Mouse (Mus musculus): ENCODE data around the gene Ripor2. TPM values are rescaled to one million over a fixed set of nuclear protein-coding genes. Genes with fewer than 3 reads are reported as not detected.

The Ripor2 gene
- polyA plus RNA-seq, 1 experiment from 2014 or later: 2.7 TPM

GRCm38 (mm10) chr13:24640836-24641385 lies 58.9 kb downstream of the Ripor2 start:
- ATAC-seq (ENCODE audit: insufficient read depth, low FRiP score, low read depth): no peak
- H3K36me3 ChIP-seq: no peaks in the 10 kb centered on the region
- 0 out of 2 replicates have a peak, but pooled peaks cover 12% of the 10 kb centered on the region for H3K4me1 ChIP-seq
- 85% methylated on average over 3 of the region's 3 CpGs for WGBS
- no peaks in the 10 kb centered on the region for H3K9me3 ChIP-seq
- H3K27ac ChIP-seq: no peak overlapping the region
- no peak overlapping the region for H3K9ac ChIP-seq
- peaks cover 9% of the 10 kb centered on the region; the same call in 1 of the 2 replicates for H3K27me3 ChIP-seq (replicated peaks)
- no peak overlapping the region for H3K4me2 ChIP-seq
- no peak overlapping the region for H3K4me3 ChIP-seq (replicated peaks)

- no peak for ATAC-seq (ENCODE audit: insufficient read depth, low FRiP score, low read depth)
- WGBS: 59% methylated on average over 7 of the region's 7 CpGs
Measured at GRCm38 (mm10) chr13:24641491-24642430, 59.8 kb downstream of the Ripor2 start.

GRCm38 (mm10) chr13:24645146-24645545 lies 63.2 kb downstream of the Ripor2 start:
- WGBS: 81% methylated on average over 3 of the region's 3 CpGs
- Histone ChIP-seq H3K4me3 (replicated peaks) (no peak overlapping the region), H3K27ac (no peak overlapping the region), H3K9me3 (no peaks in the 10 kb centered on the region), H3K4me1 (no peaks in the 10 kb centered on the region), H3K36me3 (no peaks in the 10 kb centered on the region), H3K27me3 (replicated peaks) (no peaks in the 10 kb centered on the region), H3K4me2 (no peak overlapping the region), H3K9ac (no peak overlapping the region)
- no peak for ATAC-seq (ENCODE audit: insufficient read depth, low FRiP score, low read depth)

More at GRCm38 (mm10) chr13:24641491-24642430, 59.8 kb downstream of the Ripor2 start:
- no peak overlapping the region for H3K27ac ChIP-seq
- H3K9me3 ChIP-seq: no peaks in the 10 kb centered on the region
- no peak overlapping the region for H3K4me2 ChIP-seq
- no peak overlapping the region for H3K9ac ChIP-seq
- no peaks in the 10 kb centered on the region for H3K36me3 ChIP-seq
- 0 out of 2 replicates have a peak, but pooled peaks cover 12% of the 10 kb centered on the region for H3K4me1 ChIP-seq
- H3K27me3 ChIP-seq (replicated peaks): peaks cover 9% of the 10 kb centered on the region; the same call in 1 of the 2 replicates
- no peak overlapping the region for H3K4me3 ChIP-seq (replicated peaks)

- no peak for ATAC-seq (ENCODE audit: insufficient read depth, low FRiP score, low read depth)
- Histone ChIP-seq H3K9me3 (no peaks in the 10 kb centered on the region), H3K27ac (no peak overlapping the region), H3K36me3 (no peaks in the 10 kb centered on the region), H3K4me1 (no peaks in the 10 kb centered on the region), H3K9ac (no peak overlapping the region), H3K4me3 (replicated peaks) (no peak overlapping the region), H3K27me3 (replicated peaks) (no peaks in the 10 kb centered on the region), H3K4me2 (no peak overlapping the region)
- WGBS: 72% methylated on average over 3 of the region's 3 CpGs
Measured at GRCm38 (mm10) chr13:24646324-24646723, 64.3 kb downstream of the Ripor2 start.

- ATAC-seq (ENCODE audit: insufficient read depth, low FRiP score, low read depth): no peak
- H3K4me2 ChIP-seq: no peak overlapping the region
- no peak overlapping the region for H3K4me3 ChIP-seq (replicated peaks)
- 82% methylated on average over 2 of the region's 2 CpGs for WGBS
- no peaks in the 10 kb centered on the region for H3K36me3 ChIP-seq
- no peaks in the 10 kb centered on the region for H3K9me3 ChIP-seq
- no peaks in the 10 kb centered on the region for H3K4me1 ChIP-seq
- H3K9ac ChIP-seq: no peak overlapping the region
- H3K27ac ChIP-seq: no peak overlapping the region
- H3K27me3 ChIP-seq (replicated peaks): no peaks in the 10 kb centered on the region
Measured at GRCm38 (mm10) chr13:24647444-24647843, 65.5 kb downstream of the Ripor2 start.

GRCm38 (mm10) chr13:24648027-24648426 lies 66.0 kb downstream of the Ripor2 start:
- 56% methylated on average over 5 of the region's 5 CpGs for WGBS
- no peak for ATAC-seq (ENCODE audit: insufficient read depth, low FRiP score, low read depth)
- no peaks in the 10 kb centered on the region for H3K27me3 ChIP-seq (replicated peaks)

GRCm38 (mm10) chr13:24648668-24649067 lies 66.7 kb downstream of the Ripor2 start:
- Histone ChIP-seq H3K27ac (no peak overlapping the region), H3K4me2 (no peak overlapping the region), H3K27me3 (replicated peaks) (no peaks in the 10 kb centered on the region), H3K9me3 (no peaks in the 10 kb centered on the region), H3K4me1 (no peaks in the 10 kb centered on the region), H3K4me3 (replicated peaks) (no peak overlapping the region), H3K9ac (no peak overlapping the region), H3K36me3 (no peaks in the 10 kb centered on the region)
- no peak for ATAC-seq (ENCODE audit: insufficient read depth, low FRiP score, low read depth)
- WGBS: 91% methylated on average over 3 of the region's 3 CpGs

More at GRCm38 (mm10) chr13:24648027-24648426, 66.0 kb downstream of the Ripor2 start:
- Histone ChIP-seq H3K4me3 (replicated peaks) (no peak overlapping the region), H3K36me3 (no peaks in the 10 kb centered on the region), H3K4me1 (no peaks in the 10 kb centered on the region), H3K27ac (no peak overlapping the region), H3K9ac (no peak overlapping the region), H3K4me2 (no peak overlapping the region), H3K9me3 (no peaks in the 10 kb centered on the region)

- no peaks in the 10 kb centered on the region for H3K4me1 ChIP-seq
- WGBS: 62% methylated on average over 2 of the region's 2 CpGs
- no peak for ATAC-seq (ENCODE audit: insufficient read depth, low FRiP score, low read depth)
- H3K4me2 ChIP-seq: no peak overlapping the region
- no peak overlapping the region for H3K4me3 ChIP-seq (replicated peaks)
- no peak overlapping the region for H3K27ac ChIP-seq
- no peak overlapping the region for H3K9ac ChIP-seq
- no peaks in the 10 kb centered on the region for H3K36me3 ChIP-seq
- H3K9me3 ChIP-seq: no peaks in the 10 kb centered on the region
- no peaks in the 10 kb centered on the region for H3K27me3 ChIP-seq (replicated peaks)
Measured at GRCm38 (mm10) chr13:24649099-24649498, 67.1 kb downstream of the Ripor2 start.

GRCm38 (mm10) chr13:24651018-24651417 lies 69.0 kb downstream of the Ripor2 start:
- Histone ChIP-seq H3K27me3 (replicated peaks) (no peaks in the 10 kb centered on the region), H3K27ac (no peak overlapping the region), H3K9ac (no peak overlapping the region), H3K9me3 (no peaks in the 10 kb centered on the region), H3K4me3 (replicated peaks) (no peak overlapping the region), H3K36me3 (no peaks in the 10 kb centered on the region), H3K4me2 (no peak overlapping the region), H3K4me1 (no peaks in the 10 kb centered on the region)
- 80% methylated on average over 3 of the region's 3 CpGs for WGBS
- no peak for ATAC-seq (ENCODE audit: insufficient read depth, low FRiP score, low read depth)

- WGBS: 56% methylated on average over 12 of the region's 12 CpGs
- Histone ChIP-seq H3K27ac (no peak overlapping the region), H3K9me3 (no peaks in the 10 kb centered on the region), H3K9ac (no peak overlapping the region), H3K4me2 (no peak overlapping the region), H3K36me3 (no peaks in the 10 kb centered on the region), H3K4me3 (replicated peaks) (no peak overlapping the region), H3K4me1 (no peaks in the 10 kb centered on the region), H3K27me3 (replicated peaks) (no peaks in the 10 kb centered on the region)
- ATAC-seq (ENCODE audit: insufficient read depth, low FRiP score, low read depth): no peak; the same call in 1 of the 2 replicates
Measured at GRCm38 (mm10) chr13:24654919-24655635, 73.1 kb downstream of the Ripor2 start.

GRCm38 (mm10) chr13:24656719-24657497 lies 74.9 kb downstream of the Ripor2 start:
- 42% methylated on average over 15 of the region's 15 CpGs for WGBS
- H3K27me3 ChIP-seq (replicated peaks): no peaks in the 10 kb centered on the region
- no peak overlapping the region for H3K9ac ChIP-seq
- no peaks in the 10 kb centered on the region for H3K4me1 ChIP-seq
- ATAC-seq (ENCODE audit: insufficient read depth, low FRiP score, low read depth): no peak
- H3K4me2 ChIP-seq: no peak overlapping the region
- no peak overlapping the region for H3K4me3 ChIP-seq (replicated peaks)
- H3K27ac ChIP-seq: no peak overlapping the region
- H3K9me3 ChIP-seq: no peaks in the 10 kb centered on the region
- no peaks in the 10 kb centered on the region for H3K36me3 ChIP-seq

Data from stomach, embryonic 15.5 days (tissue).